Mouse (Mus musculus) bone marrow macrophage, adult 2 months (primary cell): ENCODE data around the gene Stpg4.

Experiments used
- CTCF ChIP-seq: IDR thresholded peaks from 2 replicates; pipeline ENCODE4 v1.5.1; 2012; ENCODE audit warnings: low read depth, mild to moderate bottlenecking, low read length, moderate library complexity
- POLR2A ChIP-seq: IDR thresholded peaks from 2 replicates; pipeline ENCODE4 v1.6.1; 2012; ENCODE audit warnings: mild to moderate bottlenecking, low read depth, low read length, borderline replicate concordance

- TF ChIP-seq CTCF (no peak), POLR2A (no peak)
Measured at GRCm38 (mm10) chr17:87403462-87403861, 24.1 kb downstream of the Stpg4 start.
